Mouse (Mus musculus): Measurements from ENCODE around the gene Siglech. TPM values are rescaled to one million over a fixed set of nuclear protein-coding genes. Genes with fewer than 3 reads are reported as not detected.
"Not testable (repeated sequence)": the region's sequence is repeated elsewhere in the genome, so short reads cannot be mapped to it uniquely, and the experiment has no call there.

The Siglech gene
- 0.41 and 0.89 TPM in 2 replicates for polyA plus RNA-seq (2016; fragmentation: Nextera tagmentation; extraction: Ambion mirVana)

DNA sequence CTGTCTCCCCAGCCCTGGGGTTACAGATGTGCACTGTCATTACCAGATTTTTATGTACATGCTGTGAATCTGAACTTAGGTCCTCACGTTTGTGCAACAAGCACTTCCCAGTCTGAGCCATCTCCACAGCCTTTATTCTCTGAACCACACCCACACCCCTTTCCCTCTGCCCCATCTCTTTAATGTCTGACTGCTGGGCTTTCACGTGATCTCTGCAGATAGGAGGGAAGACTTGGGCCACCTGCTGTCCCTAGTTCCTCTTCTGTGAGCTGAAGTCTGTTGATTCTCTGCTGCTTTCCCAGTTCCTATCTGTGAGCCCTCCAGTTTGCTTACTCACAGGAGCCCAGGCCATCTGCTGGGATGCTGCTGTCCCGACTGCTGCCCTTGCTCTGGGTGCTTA is at the start of gene Siglech:
Siglech (plus strand) TSS at position 253 of the 400 bp plus-strand sequence.
- no peaks in the 10 kb centered on the region for H3K27me3 ChIP-seq (ENCODE audit: low read depth, poor library complexity, severe bottlenecking)
- WGBS: 49% methylated on average over 3 of the region's 3 CpGs
- no peaks in the 10 kb centered on the region for H3K36me3 ChIP-seq
- no peak for DNase-seq (ENCODE audit: low spot score)
- H3K9me3 ChIP-seq (replicated peaks): no peaks in the 10 kb centered on the region
- H3K4me3 ChIP-seq: no peak within 1 kb of the TSS
- H3K27ac ChIP-seq (replicated peaks): no peak within 1 kb of the TSS
- no peaks in the 10 kb centered on the region for H3K4me1 ChIP-seq

DNA sequence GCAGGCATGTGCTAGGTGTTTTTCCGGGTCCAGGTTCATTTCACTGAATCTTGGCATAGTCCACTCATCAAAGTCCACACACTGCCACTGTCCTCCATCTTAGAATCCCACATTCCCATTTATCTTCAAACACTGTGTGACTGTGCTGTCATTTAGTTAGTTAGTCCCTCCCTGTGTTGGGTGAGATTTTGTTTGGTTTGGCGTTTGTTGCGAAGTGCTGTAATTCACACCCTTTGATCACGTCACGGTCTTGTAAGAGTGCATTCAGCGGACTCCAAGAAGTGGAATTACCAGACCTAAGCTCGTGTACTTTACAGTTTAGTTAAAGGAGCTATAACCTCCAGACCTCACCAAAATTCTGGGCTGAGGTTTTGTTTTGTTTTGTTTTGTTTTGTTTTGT is 45.3 kb upstream of the Siglech start:
- no peaks in the 10 kb centered on the region for H3K4me1 ChIP-seq
- H3K9me3 ChIP-seq (replicated peaks): no peaks in the 10 kb centered on the region
- no peak for DNase-seq (ENCODE audit: low spot score)
- H3K4me3 ChIP-seq: no peak overlapping the region
- H3K27me3 ChIP-seq (ENCODE audit: low read depth, poor library complexity, severe bottlenecking): no peaks in the 10 kb centered on the region
- no peaks in the 10 kb centered on the region for H3K36me3 ChIP-seq
- H3K27ac ChIP-seq (replicated peaks): no peak overlapping the region
- WGBS: 73% methylated on average over 7 of the region's 7 CpGs

DNA sequence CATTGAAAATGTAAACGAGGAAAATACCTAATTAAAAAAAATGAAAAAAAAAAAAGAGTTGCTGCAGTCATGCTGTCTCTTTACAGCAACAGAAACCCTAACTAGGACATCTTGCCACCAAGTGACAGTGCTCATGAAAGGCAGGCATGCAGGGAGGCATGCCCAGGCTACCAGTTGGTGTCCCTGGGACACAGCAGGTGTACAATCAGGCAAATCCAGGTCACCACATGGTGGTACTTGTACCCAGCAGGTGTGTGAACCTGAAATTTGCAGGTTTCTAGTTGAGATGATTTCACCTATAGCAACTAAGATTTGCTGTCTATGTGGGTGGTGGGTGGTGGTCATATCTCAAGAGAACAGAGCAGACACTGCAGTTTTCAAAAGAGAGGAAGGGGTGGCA is 39.1 kb upstream of the Siglech start:
- Histone ChIP-seq H3K9me3 (replicated peaks) (no peaks in the 10 kb centered on the region), H3K36me3 (no peaks in the 10 kb centered on the region), H3K27me3 (ENCODE audit: low read depth, poor library complexity, severe bottlenecking) (no peaks in the 10 kb centered on the region), H3K4me3 (no peak overlapping the region), H3K27ac (replicated peaks) (no peak overlapping the region), H3K4me1 (no peaks in the 10 kb centered on the region)
- no peak for DNase-seq (ENCODE audit: low spot score)
- 75% methylated on average over 1 of the region's 1 CpGs for WGBS

- Histone ChIP-seq H3K9me3 (replicated peaks) (no peaks in the 10 kb centered on the region), H3K4me3 (no peak overlapping the region), H3K27me3 (ENCODE audit: low read depth, poor library complexity, severe bottlenecking) (no peaks in the 10 kb centered on the region), H3K4me1 (no peaks in the 10 kb centered on the region), H3K27ac (replicated peaks) (no peak overlapping the region), H3K36me3 (no peaks in the 10 kb centered on the region)
- 86% methylated on average over 2 of the region's 2 CpGs for WGBS
- DNase-seq (ENCODE audit: low spot score): no peak
Observed at GRCm38 (mm10) chr7:55734483-55734882, 33.5 kb upstream of the Siglech start.

GRCm38 (mm10) chr7:55737125-55737912 is 30.7 kb upstream of the Siglech start:
- WGBS: 57% methylated on average over 4 of the region's 4 CpGs
- Histone ChIP-seq H3K27me3 (ENCODE audit: low read depth, poor library complexity, severe bottlenecking) (no peaks in the 10 kb centered on the region), H3K4me3 (no peak overlapping the region), H3K4me1 (peaks cover 2% of the 10 kb centered on the region; the same call in 1 of the 2 replicates), H3K27ac (replicated peaks) (no peak overlapping the region), H3K9me3 (replicated peaks) (no peaks in the 10 kb centered on the region), H3K36me3 (no peaks in the 10 kb centered on the region)
- DNase-seq (ENCODE audit: low spot score): no peak

DNA sequence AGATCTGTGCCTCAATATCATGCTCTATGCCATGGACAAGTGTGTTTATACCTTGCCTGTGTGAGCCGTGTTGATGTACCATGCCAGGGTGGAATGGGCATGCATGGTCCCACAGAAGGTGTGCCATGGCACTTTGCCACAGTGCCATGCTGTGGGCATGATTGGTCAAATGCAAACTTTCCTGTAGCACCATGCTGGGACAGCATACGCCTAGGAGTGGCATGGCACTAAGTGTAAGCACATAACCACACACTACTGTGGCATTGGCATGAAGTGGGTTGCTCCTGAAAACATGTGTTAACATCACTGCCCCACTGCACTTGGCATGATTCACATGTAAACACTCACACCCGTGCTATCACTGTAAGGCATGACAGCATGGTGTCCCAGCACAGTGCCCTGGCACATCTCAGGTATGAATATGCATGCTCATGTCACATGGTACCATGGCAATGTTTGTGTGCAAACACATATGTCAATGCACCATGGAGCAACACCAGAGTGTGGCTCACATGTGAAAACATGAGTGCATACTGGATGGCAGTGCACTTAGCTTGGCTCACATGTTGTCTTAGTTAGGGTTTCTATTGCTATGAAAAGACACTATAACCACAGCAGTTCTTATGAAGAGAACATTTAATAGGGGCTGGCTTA is 24.2 kb upstream of the Siglech start:
- 88% methylated on average over 3 of the region's 3 CpGs for WGBS

DNA sequence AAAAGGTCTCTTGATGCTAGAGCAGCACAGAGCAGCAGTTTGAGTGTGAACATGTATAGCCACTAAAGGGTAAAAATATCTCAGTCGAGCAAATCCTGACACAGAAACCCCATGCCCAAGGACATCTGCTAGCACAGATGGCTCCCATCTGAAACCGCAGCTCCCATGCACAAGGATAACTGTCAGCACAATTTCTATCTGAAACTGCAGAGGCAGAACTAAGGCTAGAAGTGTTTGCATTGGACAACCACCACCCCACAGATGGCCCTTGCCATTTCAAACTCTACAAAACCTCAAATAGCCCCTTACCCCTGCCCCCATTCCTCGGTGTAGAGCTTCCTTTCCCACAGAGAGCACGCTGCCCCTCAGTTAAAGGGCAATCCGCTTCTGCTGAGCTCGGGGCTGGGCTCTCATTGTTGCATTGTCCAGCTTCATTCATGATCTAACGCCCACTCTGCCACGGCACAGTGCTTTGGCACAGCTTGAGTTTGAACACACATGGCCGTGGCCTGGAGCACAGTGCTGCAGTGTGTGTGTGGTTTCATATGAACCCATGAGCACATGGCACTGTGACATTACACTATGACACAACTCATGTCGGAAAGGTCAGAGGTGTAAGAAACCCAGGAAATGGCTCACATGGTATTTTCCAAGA is 23.3 kb upstream of the Siglech start:
- Histone ChIP-seq H3K9me3 (replicated peaks) (no peaks in the 10 kb centered on the region), H3K27me3 (ENCODE audit: low read depth, poor library complexity, severe bottlenecking) (no peaks in the 10 kb centered on the region), H3K4me3 (no peak overlapping the region), H3K27ac (replicated peaks) (0 out of 2 replicates have a peak overlapping the region, but pooled peaks have one; percentile 23), H3K36me3 (no peaks in the 10 kb centered on the region), H3K4me1 (peaks cover 10% of the 10 kb centered on the region)
- WGBS: 54% methylated on average over 10 of the region's 10 CpGs
- DNase-seq (ENCODE audit: low spot score): no peak

More for the DNA sequence above, 24.2 kb upstream of the Siglech start:
- Histone ChIP-seq H3K27me3 (ENCODE audit: low read depth, poor library complexity, severe bottlenecking) (no peaks in the 10 kb centered on the region), H3K36me3 (no peaks in the 10 kb centered on the region), H3K27ac (replicated peaks) (no peak overlapping the region), H3K4me3 (no peak overlapping the region), H3K9me3 (replicated peaks) (no peaks in the 10 kb centered on the region), H3K4me1 (peaks cover 10% of the 10 kb centered on the region)
- no peak for DNase-seq (ENCODE audit: low spot score)

GRCm38 (mm10) chr7:55750841-55751240 is 17.1 kb upstream of the Siglech start:
- Histone ChIP-seq H3K27me3 (ENCODE audit: low read depth, poor library complexity, severe bottlenecking) (no peaks in the 10 kb centered on the region), H3K4me3 (no peak overlapping the region), H3K9me3 (replicated peaks) (no peaks in the 10 kb centered on the region), H3K27ac (replicated peaks) (no peak overlapping the region), H3K36me3 (no peaks in the 10 kb centered on the region), H3K4me1 (no peaks in the 10 kb centered on the region)
- WGBS: 80% methylated on average over 3 of the region's 3 CpGs
- DNase-seq (ENCODE audit: low spot score): no peak

GRCm38 (mm10) chr7:55759346-55759745 is 8.6 kb upstream of the Siglech start:
- no peak for DNase-seq (ENCODE audit: low spot score)
- Histone ChIP-seq H3K27me3 (ENCODE audit: low read depth, poor library complexity, severe bottlenecking) (no peaks in the 10 kb centered on the region), H3K27ac (replicated peaks) (no peak overlapping the region), H3K4me3 (no peak overlapping the region), H3K36me3 (no peaks in the 10 kb centered on the region), H3K4me1 (no peaks in the 10 kb centered on the region), H3K9me3 (replicated peaks) (no peaks in the 10 kb centered on the region)
- WGBS: 60% methylated on average over 3 of the region's 3 CpGs

GRCm38 (mm10) chr7:55780011-55780410 is 12.0 kb downstream of the Siglech start:
- H3K27me3 ChIP-seq (ENCODE audit: low read depth, poor library complexity, severe bottlenecking): no peaks in the 10 kb centered on the region

DNA sequence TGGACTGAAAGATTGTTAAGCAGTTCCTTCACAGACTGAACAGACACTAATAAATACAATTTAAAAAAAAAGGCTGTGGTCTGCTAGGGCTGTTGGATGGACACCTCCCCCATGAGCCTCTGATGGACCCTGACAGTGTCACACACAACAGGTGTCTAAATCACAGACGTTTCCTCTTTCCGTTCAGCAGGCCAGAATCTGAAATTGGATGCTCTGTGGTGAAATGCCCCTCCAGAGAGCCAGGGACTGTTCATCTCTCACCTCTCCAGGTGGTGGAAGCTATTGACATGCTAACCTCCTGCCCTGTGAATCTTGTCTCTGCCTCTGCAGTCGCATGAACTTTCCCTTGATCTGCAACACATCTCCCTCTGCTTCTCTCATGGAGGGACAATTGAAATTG is 14.5 kb downstream of the Siglech start:
- Histone ChIP-seq H3K4me3 (no peak overlapping the region), H3K9me3 (replicated peaks) (no peaks in the 10 kb centered on the region), H3K36me3 (no peaks in the 10 kb centered on the region), H3K27me3 (ENCODE audit: low read depth, poor library complexity, severe bottlenecking) (no peaks in the 10 kb centered on the region), H3K4me1 (no peaks in the 10 kb centered on the region), H3K27ac (replicated peaks) (no peak overlapping the region)
- no peak for DNase-seq (ENCODE audit: low spot score)
- WGBS: 60% methylated on average over 3 of the region's 3 CpGs

More at GRCm38 (mm10) chr7:55780011-55780410, 12.0 kb downstream of the Siglech start:
- H3K9me3 ChIP-seq (replicated peaks): no peaks in the 10 kb centered on the region
- DNase-seq (ENCODE audit: low spot score): no peak
- H3K4me1 ChIP-seq: no peaks in the 10 kb centered on the region
- H3K27ac ChIP-seq (replicated peaks): no peak overlapping the region
- H3K36me3 ChIP-seq: no peaks in the 10 kb centered on the region
- WGBS: 79% methylated on average over 4 of the region's 4 CpGs
- H3K4me3 ChIP-seq: no peak overlapping the region

DNA sequence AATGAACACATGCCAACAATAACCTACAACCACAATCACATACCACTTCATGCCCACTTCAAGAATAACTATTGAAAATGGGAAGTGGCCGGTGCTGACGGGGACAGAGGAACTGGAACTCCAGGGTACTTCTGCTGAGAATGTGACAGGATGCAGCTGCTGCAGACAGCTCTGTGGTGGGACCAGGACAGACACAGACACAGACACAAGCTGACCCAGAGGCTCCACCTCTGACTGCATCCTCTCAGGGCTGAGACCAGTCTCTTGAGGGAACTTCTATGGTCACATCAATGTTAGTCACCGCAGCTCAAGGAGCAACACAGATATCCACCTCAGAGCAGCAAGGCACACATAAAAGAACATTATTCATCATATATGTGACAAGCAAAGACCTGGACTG is 16.6 kb downstream of the Siglech start:
- H3K9me3 ChIP-seq (replicated peaks): no peaks in the 10 kb centered on the region
- WGBS: 91% methylated on average over 3 of the region's 3 CpGs
- H3K36me3 ChIP-seq: no peaks in the 10 kb centered on the region
- H3K27ac ChIP-seq (replicated peaks): no peak overlapping the region
- H3K27me3 ChIP-seq (ENCODE audit: low read depth, poor library complexity, severe bottlenecking): no peaks in the 10 kb centered on the region
- H3K4me3 ChIP-seq: no peak overlapping the region
- no peak for DNase-seq (ENCODE audit: low spot score)
- H3K4me1 ChIP-seq: no peaks in the 10 kb centered on the region

DNA sequence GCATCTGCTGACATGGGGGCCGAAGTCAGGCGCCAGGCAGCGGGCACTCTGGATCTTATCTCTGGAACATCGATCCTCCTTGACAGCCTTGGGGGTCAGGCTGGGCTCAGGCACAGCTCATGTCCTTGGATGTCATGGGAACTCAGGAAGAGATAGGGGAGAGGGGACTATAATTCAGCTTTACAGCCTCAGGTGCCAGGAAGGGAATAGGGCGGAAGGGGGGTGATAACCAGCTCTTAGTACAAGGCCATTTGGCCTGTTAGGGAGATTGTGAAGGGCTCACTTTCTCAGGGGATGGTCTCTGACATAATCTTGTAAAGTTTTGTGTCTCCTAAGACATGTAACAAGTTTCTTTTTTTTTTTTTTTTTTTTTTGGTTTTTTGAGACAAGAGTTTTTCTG is 22.6 kb downstream of the Siglech start:
- peaks cover 15% of the 10 kb centered on the region for H3K4me1 ChIP-seq
- DNase-seq (ENCODE audit: low spot score); H3K9me3 ChIP-seq (replicated peaks); H3K4me3 ChIP-seq; H3K27ac ChIP-seq (replicated peaks); H3K27me3 ChIP-seq (ENCODE audit: low read depth, poor library complexity, severe bottlenecking); H3K36me3 ChIP-seq: not testable (repeated sequence)
- 87% methylated on average over 5 of the region's 5 CpGs for WGBS
